Mouse (Mus musculus): ENCODE data around the gene Pde3a. TPM values are rescaled to one million over a fixed set of nuclear protein-coding genes. Genes with fewer than 3 reads are reported as not detected.
"Not testable (repeated sequence)": the region's sequence is repeated elsewhere in the genome, so short reads cannot be mapped to it uniquely, and the experiment has no call there.

Pde3a gene
- polyA plus RNA-seq, 1 experiment from 2014 or later = 12.0 TPM

- ATAC-seq (ENCODE audit: insufficient number of reproducible peaks, insufficient read depth, low FRiP score, low read depth) = no peak
- H3K27me3 ChIP-seq (ENCODE audit: control insufficient read depth, insufficient read depth, low read length) = no peaks in the 10 kb centered on the region
- H3K4me3 ChIP-seq (ENCODE audit: low read depth, low read length) = no peak overlapping the region
- H3K36me3 ChIP-seq (ENCODE audit: control insufficient read depth, insufficient read depth, low read length) = no peaks in the 10 kb centered on the region
- no peak overlapping the region for H3K9ac ChIP-seq (replicated peaks; ENCODE audit: low read depth, low read length)
- H3K4me2 ChIP-seq (replicated peaks; ENCODE audit: low read depth, low read length) = no peak overlapping the region
- 61% methylated on average over 3 of the region's 3 CpGs for WGBS
- H3K9me3 ChIP-seq (ENCODE audit: control insufficient read depth, low read depth, low read length) = no peaks in the 10 kb centered on the region
- H3K4me1 ChIP-seq (ENCODE audit: control insufficient read depth, insufficient read depth, low read length) = no peaks in the 10 kb centered on the region
- no peak overlapping the region for H3K27ac ChIP-seq (ENCODE audit: low read length)
Measured at GRCm38 (mm10) chr6:141318440-141318839, 69.4 kb downstream of the Pde3a start.

DNA sequence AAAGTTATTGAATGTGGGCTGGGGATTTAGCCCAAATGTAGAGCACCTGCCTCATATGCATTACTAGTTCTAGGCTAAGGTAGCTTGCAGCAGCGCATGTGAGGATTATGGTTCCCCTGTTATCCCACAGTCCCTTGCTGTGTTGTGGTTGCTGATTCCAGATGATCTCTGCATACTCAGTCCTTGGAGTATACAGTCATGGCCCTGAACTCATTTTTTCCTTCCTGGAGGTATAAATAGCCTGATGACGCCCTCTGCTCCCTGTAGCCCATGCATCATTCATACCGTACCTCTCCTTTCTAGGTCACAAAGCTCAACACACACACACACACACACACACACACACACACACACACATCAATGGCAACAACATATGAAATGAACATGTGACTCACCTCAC is 72.2 kb downstream of the Pde3a start:
- no peak for ATAC-seq (ENCODE audit: insufficient number of reproducible peaks, insufficient read depth, low FRiP score, low read depth)
- Histone ChIP-seq H3K9me3 (ENCODE audit: control insufficient read depth, low read depth, low read length) (no peaks in the 10 kb centered on the region), H3K4me3 (ENCODE audit: low read depth, low read length) (no peak overlapping the region), H3K36me3 (ENCODE audit: control insufficient read depth, insufficient read depth, low read length) (no peaks in the 10 kb centered on the region), H3K27ac (ENCODE audit: low read length) (no peak overlapping the region), H3K27me3 (ENCODE audit: control insufficient read depth, insufficient read depth, low read length) (no peaks in the 10 kb centered on the region), H3K4me2 (replicated peaks; ENCODE audit: low read depth, low read length) (no peak overlapping the region), H3K9ac (replicated peaks; ENCODE audit: low read depth, low read length) (no peak overlapping the region), H3K4me1 (ENCODE audit: control insufficient read depth, insufficient read depth, low read length) (no peaks in the 10 kb centered on the region)
- 80% methylated on average over 3 of the region's 3 CpGs for WGBS

DNA sequence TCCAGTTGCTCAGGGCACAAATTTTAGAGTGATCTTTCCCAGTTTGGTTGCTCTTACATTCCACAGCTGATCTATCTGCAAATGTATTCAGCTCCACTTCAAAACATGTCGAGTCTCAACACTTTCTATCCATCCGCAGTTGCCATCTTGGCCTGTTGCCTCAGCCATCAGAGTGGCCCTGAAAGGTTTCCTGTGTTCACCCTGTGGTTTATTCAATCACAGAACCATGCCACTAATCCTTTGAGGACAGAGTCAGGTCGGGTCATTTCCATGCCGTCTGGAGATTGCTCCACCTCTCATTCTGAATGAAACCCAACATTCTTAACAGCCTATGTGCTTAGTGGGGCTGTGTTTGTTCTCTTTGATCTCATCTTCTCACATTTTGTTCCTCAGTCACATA is 73.9 kb downstream of the Pde3a start:
- ATAC-seq (ENCODE audit: insufficient number of reproducible peaks, insufficient read depth, low FRiP score, low read depth) = no peak

DNA sequence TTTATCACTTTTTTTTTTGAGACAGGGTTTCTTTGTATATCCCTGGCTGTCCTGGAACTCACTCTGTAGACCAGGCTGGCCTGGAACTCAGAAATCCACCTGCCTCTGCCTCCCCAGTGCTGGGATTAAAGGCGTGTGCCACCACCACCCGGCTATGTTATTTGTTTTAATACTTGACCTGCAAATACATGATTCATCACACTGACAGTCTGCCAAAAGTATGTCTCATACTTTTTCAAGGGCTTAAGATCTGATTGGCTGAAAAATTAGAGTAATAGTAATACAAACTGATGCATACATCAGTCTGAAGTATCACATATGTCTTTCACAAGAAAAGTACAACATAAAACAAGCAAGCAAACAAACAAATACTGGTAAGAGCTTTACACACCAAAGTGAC is 78.1 kb downstream of the Pde3a start:
- H3K27me3 ChIP-seq (ENCODE audit: control insufficient read depth, insufficient read depth, low read length); H3K4me3 ChIP-seq (ENCODE audit: low read depth, low read length); ATAC-seq (ENCODE audit: insufficient number of reproducible peaks, insufficient read depth, low FRiP score, low read depth); H3K4me2 ChIP-seq (replicated peaks; ENCODE audit: low read depth, low read length); H3K27ac ChIP-seq (ENCODE audit: low read length); H3K36me3 ChIP-seq (ENCODE audit: control insufficient read depth, insufficient read depth, low read length); H3K9me3 ChIP-seq (ENCODE audit: control insufficient read depth, low read depth, low read length); H3K9ac ChIP-seq (replicated peaks; ENCODE audit: low read depth, low read length); H3K4me1 ChIP-seq (ENCODE audit: control insufficient read depth, insufficient read depth, low read length): not testable (repeated sequence)
- 70% methylated on average over 2 of the region's 2 CpGs for WGBS

More for the DNA sequence above, 73.9 kb downstream of the Pde3a start:
- H3K27ac ChIP-seq (ENCODE audit: low read length) = no peak overlapping the region
- H3K4me2 ChIP-seq (replicated peaks; ENCODE audit: low read depth, low read length) = no peak overlapping the region
- no peaks in the 10 kb centered on the region for H3K36me3 ChIP-seq (ENCODE audit: control insufficient read depth, insufficient read depth, low read length)
- 55% methylated on average over 4 of the region's 4 CpGs for WGBS
- H3K9ac ChIP-seq (replicated peaks; ENCODE audit: low read depth, low read length) = no peak overlapping the region
- no peaks in the 10 kb centered on the region for H3K4me1 ChIP-seq (ENCODE audit: control insufficient read depth, insufficient read depth, low read length)
- no peaks in the 10 kb centered on the region for H3K27me3 ChIP-seq (ENCODE audit: control insufficient read depth, insufficient read depth, low read length)
- H3K9me3 ChIP-seq (ENCODE audit: control insufficient read depth, low read depth, low read length) = no peaks in the 10 kb centered on the region
- no peak overlapping the region for H3K4me3 ChIP-seq (ENCODE audit: low read depth, low read length)

- Histone ChIP-seq H3K9me3 (ENCODE audit: control insufficient read depth, low read depth, low read length) (no peaks in the 10 kb centered on the region), H3K4me1 (ENCODE audit: control insufficient read depth, insufficient read depth, low read length) (no peaks in the 10 kb centered on the region), H3K4me3 (ENCODE audit: low read depth, low read length) (no peak overlapping the region), H3K36me3 (ENCODE audit: control insufficient read depth, insufficient read depth, low read length) (no peaks in the 10 kb centered on the region), H3K27me3 (ENCODE audit: control insufficient read depth, insufficient read depth, low read length) (no peaks in the 10 kb centered on the region), H3K9ac (replicated peaks; ENCODE audit: low read depth, low read length) (no peak overlapping the region), H3K4me2 (replicated peaks; ENCODE audit: low read depth, low read length) (no peak overlapping the region), H3K27ac (ENCODE audit: low read length) (no peak overlapping the region)
- 88% methylated on average over 3 of the region's 3 CpGs for WGBS
- no peak for ATAC-seq (ENCODE audit: insufficient number of reproducible peaks, insufficient read depth, low FRiP score, low read depth)
Measured at GRCm38 (mm10) chr6:141328071-141328470, 79.0 kb downstream of the Pde3a start.

DNA sequence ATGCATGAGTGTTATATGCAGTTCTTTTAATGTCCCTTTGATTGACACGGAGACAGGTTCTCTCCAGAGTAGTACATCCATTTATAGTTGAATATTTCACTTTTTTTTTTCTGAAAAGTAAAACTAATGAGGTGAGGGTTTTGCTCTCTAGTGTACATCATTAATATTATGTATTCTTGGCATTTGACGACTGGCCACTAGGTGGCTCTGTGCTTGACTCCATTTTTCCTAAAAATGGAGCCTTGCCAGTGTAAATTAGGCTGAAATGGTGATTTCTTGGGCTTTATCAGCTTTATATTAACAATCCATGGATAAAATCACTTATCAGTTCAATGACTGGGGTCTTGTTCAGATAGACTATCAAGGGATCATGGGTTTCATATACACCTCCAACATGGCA is 82.4 kb downstream of the Pde3a start:
- H3K4me3 ChIP-seq (ENCODE audit: low read depth, low read length) = no peak overlapping the region
- H3K9ac ChIP-seq (replicated peaks; ENCODE audit: low read depth, low read length) = no peak overlapping the region
- no peaks in the 10 kb centered on the region for H3K9me3 ChIP-seq (ENCODE audit: control insufficient read depth, low read depth, low read length)
- 50% methylated on average over 2 of the region's 2 CpGs for WGBS
- ATAC-seq (ENCODE audit: insufficient number of reproducible peaks, insufficient read depth, low FRiP score, low read depth) = no peak
- no peak overlapping the region for H3K4me2 ChIP-seq (replicated peaks; ENCODE audit: low read depth, low read length)
- no peak overlapping the region for H3K27ac ChIP-seq (ENCODE audit: low read length)
- no peaks in the 10 kb centered on the region for H3K4me1 ChIP-seq (ENCODE audit: control insufficient read depth, insufficient read depth, low read length)
- H3K27me3 ChIP-seq (ENCODE audit: control insufficient read depth, insufficient read depth, low read length) = no peaks in the 10 kb centered on the region
- no peaks in the 10 kb centered on the region for H3K36me3 ChIP-seq (ENCODE audit: control insufficient read depth, insufficient read depth, low read length)

DNA sequence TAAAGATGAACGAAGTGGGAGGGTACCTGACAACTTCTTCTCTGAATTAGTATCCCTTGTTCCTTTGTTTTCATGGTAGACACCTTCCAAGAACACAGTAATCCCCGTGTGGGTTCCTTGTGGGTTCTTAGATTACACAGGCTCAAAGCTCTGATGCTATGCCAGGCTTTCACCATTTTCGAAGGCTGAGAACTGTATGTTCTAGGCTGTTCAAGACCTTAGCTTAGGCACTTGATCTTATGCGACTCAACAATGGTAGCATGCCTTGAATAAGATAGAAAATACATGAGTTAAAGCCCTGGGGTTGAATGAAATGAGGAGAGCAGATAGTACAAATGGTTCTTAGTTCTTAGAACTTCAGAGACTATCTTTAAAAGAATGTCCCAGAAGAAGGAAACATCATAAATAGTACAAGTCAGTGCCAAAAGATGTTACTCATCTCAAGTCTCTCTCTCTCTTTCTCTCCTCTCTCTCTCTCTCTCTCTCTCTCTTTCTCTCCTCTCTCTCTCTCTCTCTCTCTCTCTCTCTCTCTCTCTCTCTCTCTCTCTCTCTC is 83.6 kb downstream of the Pde3a start:
- ATAC-seq (ENCODE audit: insufficient number of reproducible peaks, insufficient read depth, low FRiP score, low read depth) = no peak
- Histone ChIP-seq H3K36me3 (ENCODE audit: control insufficient read depth, insufficient read depth, low read length) (no peaks in the 10 kb centered on the region), H3K27me3 (ENCODE audit: control insufficient read depth, insufficient read depth, low read length) (no peaks in the 10 kb centered on the region), H3K9me3 (ENCODE audit: control insufficient read depth, low read depth, low read length) (no peaks in the 10 kb centered on the region), H3K27ac (ENCODE audit: low read length) (no peak overlapping the region), H3K4me2 (replicated peaks; ENCODE audit: low read depth, low read length) (no peak overlapping the region), H3K4me3 (ENCODE audit: low read depth, low read length) (no peak overlapping the region), H3K4me1 (ENCODE audit: control insufficient read depth, insufficient read depth, low read length) (no peaks in the 10 kb centered on the region), H3K9ac (replicated peaks; ENCODE audit: low read depth, low read length) (no peak overlapping the region)
- WGBS = 84% methylated on average over 4 of the region's 4 CpGs

DNA sequence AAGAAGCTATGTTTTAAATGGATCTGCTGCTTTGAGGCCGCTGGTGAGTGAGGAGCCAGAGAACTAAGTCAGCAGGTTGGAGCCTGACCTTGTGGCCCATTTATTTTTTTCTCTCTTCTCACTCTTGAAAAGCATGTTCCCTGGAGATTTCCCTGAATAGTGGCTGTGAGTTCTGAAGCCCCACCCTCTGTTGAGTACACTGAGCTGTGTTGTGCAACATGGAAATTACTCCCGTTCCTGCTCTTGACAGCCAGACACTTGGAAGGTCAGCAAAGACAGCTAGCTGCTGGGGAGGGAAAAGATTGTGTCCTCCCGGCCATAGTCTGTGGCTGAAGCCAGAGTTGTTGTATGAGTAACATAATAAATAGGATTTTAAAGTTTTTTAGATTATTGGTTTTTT is 84.2 kb downstream of the Pde3a start:
- Histone ChIP-seq H3K9me3 (ENCODE audit: control insufficient read depth, low read depth, low read length) (no peaks in the 10 kb centered on the region), H3K4me2 (replicated peaks; ENCODE audit: low read depth, low read length) (no peak overlapping the region), H3K27ac (ENCODE audit: low read length) (no peak overlapping the region; the same call in 1 of the 2 replicates), H3K36me3 (ENCODE audit: control insufficient read depth, insufficient read depth, low read length) (no peaks in the 10 kb centered on the region), H3K4me3 (ENCODE audit: low read depth, low read length) (no peak overlapping the region), H3K4me1 (ENCODE audit: control insufficient read depth, insufficient read depth, low read length) (no peaks in the 10 kb centered on the region), H3K27me3 (ENCODE audit: control insufficient read depth, insufficient read depth, low read length) (no peaks in the 10 kb centered on the region), H3K9ac (replicated peaks; ENCODE audit: low read depth, low read length) (no peak overlapping the region)
- 39% methylated on average over 3 of the region's 3 CpGs for WGBS
- no peak; the same call in 1 of the 2 replicates for ATAC-seq (ENCODE audit: insufficient number of reproducible peaks, insufficient read depth, low FRiP score, low read depth)

DNA sequence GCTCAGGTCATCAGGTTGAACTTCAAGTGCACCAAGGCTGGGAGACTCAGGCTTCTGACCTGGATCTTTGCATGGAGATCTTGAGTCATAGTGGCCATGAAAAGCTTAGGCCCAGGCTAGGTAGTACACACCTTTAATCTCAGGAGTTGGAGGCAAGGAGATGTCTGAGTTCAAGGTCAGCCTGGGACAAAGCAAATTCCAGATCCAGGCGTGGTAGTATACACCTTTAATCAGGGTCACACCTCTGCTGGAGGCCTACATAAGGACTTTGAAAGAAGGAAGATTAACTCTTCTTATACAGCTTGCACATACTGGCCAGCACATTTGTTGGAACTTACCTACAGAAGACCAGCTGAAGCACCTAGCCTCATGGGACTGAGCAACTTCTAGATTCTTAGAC is 86.8 kb downstream of the Pde3a start:
- Histone ChIP-seq H3K27ac (ENCODE audit: low read length) (no peak overlapping the region), H3K9me3 (ENCODE audit: control insufficient read depth, low read depth, low read length) (no peaks in the 10 kb centered on the region), H3K4me1 (ENCODE audit: control insufficient read depth, insufficient read depth, low read length) (no peaks in the 10 kb centered on the region), H3K27me3 (ENCODE audit: control insufficient read depth, insufficient read depth, low read length) (no peaks in the 10 kb centered on the region), H3K4me3 (ENCODE audit: low read depth, low read length) (no peak overlapping the region), H3K4me2 (replicated peaks; ENCODE audit: low read depth, low read length) (no peak overlapping the region), H3K9ac (replicated peaks; ENCODE audit: low read depth, low read length) (no peak overlapping the region), H3K36me3 (ENCODE audit: control insufficient read depth, insufficient read depth, low read length) (no peaks in the 10 kb centered on the region)
- 82% methylated on average over 1 of the region's 1 CpGs for WGBS
- no peak for ATAC-seq (ENCODE audit: insufficient number of reproducible peaks, insufficient read depth, low FRiP score, low read depth)

Data from stomach, embryonic 14.5 days (tissue).